Mouse (Mus musculus) liver, postnatal 0 days (tissue): Measurements from ENCODE around the gene Mmp14.

Source experiments
- CTCF ChIP-seq: sonication (generic); IDR thresholded peaks from 2 replicates; pipeline ENCODE4 v1.5.1; 2016; ENCODE audit warnings: antibody characterized with exemption, low read depth
- EP300 ChIP-seq: IDR thresholded peaks from 2 replicates; pipeline ENCODE4 v1.6.1; 2016; ENCODE audit warnings: antibody characterized with exemption, low read depth, mild to moderate bottlenecking

- TF ChIP-seq CTCF (no peak), EP300 (no peak)
Observed at GRCm38 (mm10) chr14:54398921-54399382, 32.5 kb upstream of the Mmp14 start.
